Mouse (Mus musculus) forebrain, postnatal 0 days (tissue): ENCODE measurements around the gene Gm17617. TPM values are rescaled to one million over a fixed set of nuclear protein-coding genes. Genes with fewer than 3 reads are reported as not detected.
A peak's percentile ranks its signal among the peaks of the same experiment; 100 is the strongest.

Experiments
- ATAC-seq: fragments of 200-750 bp; cut with Nextera tagmentation; 2 replicates; pipeline ENCODE4 v1.8.0; 2017; ENCODE audit warnings: mild to moderate bottlenecking, moderate library complexity
- DNase-seq: peaks from one replicate; pipeline ENCODE4 v3.0.0-alpha.2; 2015
- H3K27ac ChIP-seq: fragments of 300-500 bp; sonication (generic); 2 replicates; pipeline ENCODE4 v1.5.1; 2014; ENCODE audit warnings: low read depth, mild to moderate bottlenecking, antibody characterized with exemption, low read length, moderate library complexity, mixed read lengths
- H3K27me3 ChIP-seq: fragments of 300-500 bp; sonication (generic); 2 replicates; pipeline ENCODE4 v1.6.1; 2014; ENCODE audit warnings: mild to moderate bottlenecking, low read length, mixed read lengths; ENCODE audit not compliant: insufficient read depth
- H3K36me3 ChIP-seq: fragments of 300-500 bp; sonication (generic); 2 replicates; pipeline ENCODE4 v1.6.1; 2014; ENCODE audit warnings: mild to moderate bottlenecking, moderate library complexity; ENCODE audit not compliant: insufficient read depth
- H3K4me1 ChIP-seq: fragments of 300-500 bp; sonication (generic); 2 replicates; pipeline ENCODE4 v1.6.1; 2014; ENCODE audit warnings: antibody characterized with exemption; ENCODE audit not compliant: insufficient read depth
- H3K4me2 ChIP-seq: fragments of 300-500 bp; sonication (generic); 2 replicates; pipeline ENCODE4 v1.6.1; 2014; ENCODE audit warnings: low read depth, mild to moderate bottlenecking, moderate library complexity
- H3K4me3 ChIP-seq: fragments of 300-500 bp; sonication (generic); 2 replicates; pipeline ENCODE4 v1.5.1; 2014; ENCODE audit warnings: low read depth, low read length, mixed read lengths
- H3K9ac ChIP-seq: fragments of 300-500 bp; sonication (generic); 2 replicates; pipeline ENCODE4 v1.6.1; 2014; ENCODE audit warnings: mild to moderate bottlenecking
- H3K9me3 ChIP-seq: fragments of 300-500 bp; sonication (generic); 2 replicates; pipeline ENCODE4 v1.6.1; 2016; ENCODE audit warnings: low read length
- CTCF ChIP-seq: sonication (generic); IDR thresholded peaks from 2 replicates; pipeline ENCODE4 v1.5.1; 2016; ENCODE audit warnings: antibody characterized with exemption, control low read depth, low read depth
- WGBS: fragments of 180-500 bp; shearing (Covaris S2); extraction: QIAGEN DNeasy Blood & Tissue Kit; methylation state at CpG from one replicate; pipeline ENCODE4 v1.1.7; 2014; 5-methylcytosine and 5-hydroxymethylcytosine counted together
- polyA plus RNA-seq: library from polyadenylated mRNA; unstranded; fragments of >200 nt; fragmentation: Nextera tagmentation; extraction: Ambion mirVana; gene quantifications from 2 replicates; pipeline ENCODE4 v1.2.1, GENCODE M21; 2015
- total RNA-seq: library from RNA; depleted of rRNA; stranded (reverse); fragments of >200 nt; gene quantifications from 2 replicates; pipeline ENCODE4 v1.2.3, GENCODE M21; 2014; rRNA removed

Gm17617 gene
- total RNA-seq (not detected in 2 replicates), polyA plus RNA-seq (not detected in 2 replicates)

DNA sequence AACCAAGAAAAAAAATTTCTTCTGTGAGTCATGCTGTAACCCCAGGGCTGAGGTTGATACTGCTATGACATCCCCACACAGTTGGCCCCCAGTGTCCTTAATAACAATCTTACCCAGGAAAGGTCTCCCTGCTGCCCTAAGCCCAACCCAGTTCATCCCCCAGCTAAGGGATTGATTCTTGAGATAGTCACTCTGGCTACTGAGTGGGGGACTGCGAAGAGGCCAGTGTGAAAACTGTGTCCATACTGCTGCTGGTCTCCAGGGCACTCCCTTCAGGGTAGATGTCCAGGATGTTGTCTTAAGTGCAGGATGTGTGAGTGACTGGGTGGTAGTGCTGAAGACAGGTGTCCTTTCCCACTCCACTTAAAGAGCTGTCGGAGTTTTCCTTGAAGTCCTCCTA, at the start of gene Gm17617:
Gene Gm17617, minus strand, starts transcription at position 101 of the 400 bp plus-strand sequence.
- no peak for DNase-seq
- H3K4me3 ChIP-seq = no peak within 1 kb of the TSS
- no peaks in the 10 kb centered on the region for H3K27me3 ChIP-seq
- no peaks in the 10 kb centered on the region for H3K4me1 ChIP-seq
- no peaks in the 10 kb centered on the region for H3K9me3 ChIP-seq
- no peak within 1 kb of the TSS for H3K4me2 ChIP-seq
- WGBS = 98% methylated on average over 2 of the region's 2 CpGs
- no peak for TF ChIP-seq CTCF
- ATAC-seq = no peak
- peaks cover 31% of the 10 kb centered on the region for H3K36me3 ChIP-seq
- no peak within 1 kb of the TSS for H3K27ac ChIP-seq
- H3K9ac ChIP-seq = no peak within 1 kb of the TSS

DNA sequence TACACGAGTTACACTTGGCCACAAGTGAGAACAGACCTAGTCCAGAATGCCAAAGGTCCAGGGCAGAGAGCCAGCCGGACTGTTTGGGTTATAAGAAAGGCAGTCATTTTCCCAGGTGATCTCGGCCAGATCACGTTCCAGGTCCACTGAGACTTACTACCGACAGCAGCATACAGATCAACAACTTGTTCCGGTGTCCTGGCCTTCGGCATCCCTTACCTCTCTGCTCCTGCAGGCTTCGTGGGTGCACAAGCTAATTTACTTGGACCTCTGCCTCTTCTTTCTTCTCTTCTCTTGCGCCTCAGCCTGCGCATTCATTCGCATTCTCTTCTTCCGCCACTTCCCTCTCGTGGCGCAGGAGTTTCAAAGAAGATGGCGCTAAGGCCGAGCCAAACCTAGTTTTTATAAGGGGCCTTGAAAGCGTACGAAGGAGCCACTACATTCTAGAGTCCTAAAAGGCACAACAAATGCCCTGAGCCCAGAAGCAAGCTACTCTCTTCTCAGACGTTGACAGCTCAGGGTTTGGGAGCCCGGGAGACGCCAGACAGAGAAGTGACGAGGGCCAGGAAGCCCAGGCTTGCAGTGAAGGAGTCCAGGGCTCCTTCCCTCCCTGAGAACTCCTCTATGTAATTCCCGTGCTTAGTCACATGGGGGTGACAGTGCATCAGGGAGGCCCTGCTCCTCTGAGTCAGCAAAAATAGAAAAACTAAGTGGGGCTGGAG, 49.0 kb upstream of the Gm17617 start:
- H3K9me3 ChIP-seq = no peaks in the 10 kb centered on the region
- peak overlapping the region; percentile 34; the same call in 1 of the 2 replicates for H3K9ac ChIP-seq
- 5% methylated on average over 23 of the region's 23 CpGs for WGBS
- H3K4me2 ChIP-seq = peak overlapping the region; percentile 43
- peak overlapping the region; percentile 82 for H3K27ac ChIP-seq
- H3K27me3 ChIP-seq = no peaks in the 10 kb centered on the region
- peak overlapping the region; percentile 30 for H3K4me3 ChIP-seq
- TF ChIP-seq CTCF = peak; percentile 61
- no peaks in the 10 kb centered on the region for H3K36me3 ChIP-seq
- peak; percentile 88 for DNase-seq
- no peaks in the 10 kb centered on the region for H3K4me1 ChIP-seq
- peak; percentile 90 for ATAC-seq

DNA sequence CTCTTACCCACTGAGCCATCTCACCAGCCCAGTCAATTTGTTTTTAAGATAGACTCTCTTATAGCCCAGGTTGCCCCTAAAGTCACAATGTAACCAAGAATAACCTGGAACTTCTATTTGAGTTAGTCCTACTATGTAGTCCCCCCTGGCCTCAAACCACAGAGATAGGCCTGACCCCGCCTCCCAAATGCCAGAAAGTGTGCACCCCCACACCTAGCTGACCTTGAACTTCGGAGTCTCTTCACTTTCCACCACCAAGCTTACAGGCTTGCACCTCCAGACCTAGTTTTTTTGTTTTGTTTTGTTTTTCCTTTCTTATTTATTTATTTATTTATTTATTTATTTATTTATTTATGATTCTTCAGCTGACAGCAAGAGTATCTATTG, 48.4 kb upstream of the Gm17617 start:
- H3K27ac ChIP-seq = peak overlapping the region; percentile 82; the same call in 1 of the 2 replicates
- H3K27me3 ChIP-seq = no peaks in the 10 kb centered on the region
- 77% methylated on average over 2 of the region's 2 CpGs for WGBS
- H3K36me3 ChIP-seq = no peaks in the 10 kb centered on the region
- H3K4me2 ChIP-seq = peak overlapping the region; percentile 43
- H3K4me1 ChIP-seq = no peaks in the 10 kb centered on the region
- H3K9ac ChIP-seq = no peak overlapping the region
- ATAC-seq (no peak), DNase-seq (no peak)
- TF ChIP-seq CTCF = no peak
- peak overlapping the region; percentile 30; the same call in 1 of the 2 replicates for H3K4me3 ChIP-seq
- H3K9me3 ChIP-seq = no peaks in the 10 kb centered on the region

DNA sequence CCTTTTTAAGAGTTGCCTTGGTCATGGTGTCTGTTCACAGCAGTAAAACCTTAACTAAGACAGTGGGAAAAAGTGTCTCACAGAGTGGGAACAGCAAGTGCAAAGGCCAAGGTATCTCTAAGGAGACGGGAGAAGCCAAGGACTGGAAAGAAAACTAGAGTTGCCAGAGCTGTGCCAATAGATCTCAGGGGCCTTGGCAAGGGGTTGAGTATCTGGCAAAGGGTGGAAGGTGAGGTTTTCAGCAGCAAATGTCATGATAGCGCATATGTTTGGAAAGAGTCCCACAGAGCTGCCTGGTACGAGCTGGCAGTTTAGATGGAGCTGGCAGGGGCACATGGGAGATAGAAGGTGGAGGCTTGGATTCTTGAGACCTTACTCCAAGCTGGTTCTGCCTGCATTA, 46.2 kb upstream of the Gm17617 start:
- DNase-seq (peak; percentile 46), ATAC-seq (no peak)
- WGBS = 71% methylated on average over 3 of the region's 3 CpGs
- Histone ChIP-seq H3K4me3 (no peak overlapping the region), H3K9ac (no peak overlapping the region), H3K27me3 (no peaks in the 10 kb centered on the region), H3K36me3 (no peaks in the 10 kb centered on the region), H3K4me1 (no peaks in the 10 kb centered on the region), H3K9me3 (no peaks in the 10 kb centered on the region), H3K27ac (no peak overlapping the region), H3K4me2 (no peak overlapping the region)
- no peak for TF ChIP-seq CTCF

DNA sequence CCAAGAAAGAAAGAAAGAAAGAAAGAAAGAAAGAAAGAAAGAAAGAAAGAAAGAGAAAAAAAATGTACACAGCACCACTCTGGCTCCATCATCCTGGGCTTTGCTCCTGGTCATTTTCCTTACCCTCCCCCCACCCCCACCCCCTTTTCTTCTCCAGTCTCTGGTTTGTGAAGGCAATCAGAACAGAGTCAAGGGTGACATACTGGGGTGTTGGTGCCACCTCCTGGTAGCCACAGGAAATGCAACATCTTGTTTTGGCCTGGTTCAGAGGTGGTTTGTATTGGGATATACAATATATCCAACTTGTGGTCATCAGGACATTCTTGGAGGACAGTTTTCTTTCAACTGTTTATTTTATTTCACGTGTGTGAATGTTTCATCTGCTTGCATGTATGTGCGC, 45.2 kb upstream of the Gm17617 start:
- Histone ChIP-seq H3K9me3 (no peaks in the 10 kb centered on the region), H3K4me1 (no peaks in the 10 kb centered on the region), H3K36me3 (no peaks in the 10 kb centered on the region), H3K4me2 (no peak overlapping the region), H3K4me3 (no peak overlapping the region), H3K9ac (no peak overlapping the region), H3K27me3 (no peaks in the 10 kb centered on the region), H3K27ac (no peak overlapping the region)
- WGBS = 36% methylated on average over 2 of the region's 2 CpGs
- TF ChIP-seq CTCF = peak; percentile 91
- DNase-seq (peak; percentile 86), ATAC-seq (no peak)

DNA sequence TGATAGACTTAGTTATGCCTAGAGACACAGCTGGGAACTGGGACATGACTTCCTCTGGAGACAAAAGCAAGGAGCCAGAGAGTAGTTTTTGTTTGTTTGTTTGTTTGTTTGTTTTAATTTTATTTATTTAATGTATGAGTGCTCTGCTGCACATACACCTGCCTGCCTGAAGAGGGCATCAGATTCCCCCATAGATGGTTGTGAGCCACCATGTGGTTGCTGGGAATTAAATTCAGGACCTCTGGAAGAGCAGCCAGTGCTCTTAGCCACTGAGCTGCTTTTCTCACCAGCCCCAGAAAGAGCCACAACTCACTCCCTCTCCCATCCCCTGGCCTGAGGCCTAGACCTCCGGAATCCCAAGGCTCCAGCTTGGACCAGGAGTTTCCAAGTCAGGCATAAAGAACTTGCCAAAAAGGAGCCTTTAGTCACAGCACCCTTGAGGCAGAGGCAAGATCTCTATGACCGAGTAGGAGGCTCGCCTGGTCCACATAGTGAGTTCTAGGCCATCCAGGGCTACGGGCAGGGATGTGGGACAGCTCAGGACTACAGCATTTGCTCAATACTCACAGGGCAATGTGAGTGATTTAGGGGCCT, 44.7 kb upstream of the Gm17617 start:
- H3K27ac ChIP-seq = peak overlapping the region; percentile 29; the same call in 1 of the 2 replicates
- no peak for ATAC-seq

DNA sequence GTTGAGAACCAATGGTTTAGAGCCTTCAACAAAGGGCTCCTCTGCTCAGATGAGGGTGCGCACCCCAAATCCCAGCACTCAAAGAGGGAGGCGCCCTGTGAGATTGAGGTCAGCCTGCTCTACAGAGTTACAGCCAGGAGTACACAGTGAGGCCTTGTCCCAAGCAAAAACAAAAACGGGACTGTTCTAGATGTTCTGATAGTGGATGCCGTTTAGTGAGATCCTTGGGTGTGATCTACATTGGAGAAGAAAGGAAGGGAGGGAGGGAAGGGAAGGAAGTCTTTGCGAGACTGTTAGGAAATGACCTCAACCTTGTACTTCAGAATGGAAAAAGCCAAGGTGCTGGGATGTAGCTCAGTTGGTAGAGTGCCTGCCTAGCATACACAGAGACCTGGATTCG, 42.9 kb upstream of the Gm17617 start:
- Histone ChIP-seq H3K9me3 (no peaks in the 10 kb centered on the region), H3K27me3 (no peaks in the 10 kb centered on the region), H3K36me3 (no peaks in the 10 kb centered on the region), H3K9ac (no peak overlapping the region), H3K4me2 (no peak overlapping the region), H3K27ac (no peak overlapping the region), H3K4me3 (no peak overlapping the region), H3K4me1 (peaks cover 7% of the 10 kb centered on the region; the same call in 1 of the 2 replicates)
- no peak for DNase-seq
- no peak for TF ChIP-seq CTCF
- 91% methylated on average over 6 of the region's 6 CpGs for WGBS
- no peak for ATAC-seq

More for the DNA sequence above, 44.7 kb upstream of the Gm17617 start:
- TF ChIP-seq CTCF = peak; percentile 49
- Histone ChIP-seq H3K36me3 (no peaks in the 10 kb centered on the region), H3K27me3 (no peaks in the 10 kb centered on the region), H3K4me1 (no peaks in the 10 kb centered on the region), H3K9me3 (no peaks in the 10 kb centered on the region), H3K4me2 (no peak overlapping the region), H3K4me3 (no peak overlapping the region), H3K9ac (no peak overlapping the region)
- no peak for DNase-seq
- 55% methylated on average over 4 of the region's 4 CpGs for WGBS
